Mouse (Mus musculus) heart, adult 2 months (tissue): ENCODE data around the gene Map3k20.

ENCODE experiments used
- CTCF ChIP-seq: fragments of 200-600 bp; IDR thresholded peaks from 2 replicates; pipeline ENCODE4 v1.8.1; 2022; ENCODE audit warnings: antibody characterized with exemption, mild to moderate bottlenecking, moderate library complexity
- EP300 ChIP-seq: fragments of 200-500 bp; IDR thresholded peaks from 2 replicates; pipeline ENCODE4 v1.6.1; 2011; ENCODE audit warnings: low read depth, low read length, control low read depth; ENCODE audit not compliant: insufficient read depth

DNA sequence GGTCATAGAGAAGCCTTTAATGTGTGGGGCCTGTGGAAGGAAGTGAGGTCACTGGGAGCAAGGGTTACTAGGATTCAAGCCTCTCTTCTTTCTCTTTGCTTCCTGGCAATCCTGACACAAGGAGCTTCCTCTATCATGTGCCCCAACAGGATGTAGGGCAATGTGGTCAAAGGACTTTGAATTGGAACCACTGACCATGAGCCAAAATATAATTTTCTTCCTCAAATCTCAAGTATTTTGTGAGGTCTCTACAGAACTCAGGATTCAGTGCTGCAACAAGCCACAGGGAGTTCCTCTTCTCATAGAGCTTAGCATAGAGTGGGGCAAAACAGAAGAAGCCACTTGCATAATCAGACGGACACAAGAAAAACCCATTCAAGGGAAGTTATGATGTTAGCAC, 24.7 kb upstream of the Map3k20 start:
- no peak for TF ChIP-seq EP300
- no peak for TF ChIP-seq CTCF
